Mouse (Mus musculus): ENCODE measurements around the gene Ccdc158. TPM values are rescaled to one million over a fixed set of nuclear protein-coding genes. Genes with fewer than 3 reads are reported as not detected.

Ccdc158 gene
- 0.85 and 0.90 TPM in 2 replicates for polyA plus RNA-seq (2016; fragmentation: Nextera tagmentation; extraction: Ambion mirVana)

GRCm38 (mm10) chr5:92674859-92675573 lies at the start of gene Ccdc158:
Gene Ccdc158, minus strand, starts transcription at chr5:92675271.
- WGBS, result 14% methylated on average over 55 of the region's 55 CpGs
- Histone ChIP-seq H3K36me3 (no peaks in the 10 kb centered on the region), H3K27me3 (ENCODE audit: insufficient read depth, poor library complexity, severe bottlenecking) (peaks cover 7% of the 10 kb centered on the region), H3K9me3 (no peaks in the 10 kb centered on the region), H3K4me3 (peak within 1 kb of the TSS; percentile 55), H3K4me1 (replicated peaks) (peaks cover 22% of the 10 kb centered on the region), H3K27ac (peak within 1 kb of the TSS; percentile 80)
- DNase-seq (ENCODE audit: low spot score), result peak; percentile 93

- 91% methylated on average over 8 of the region's 8 CpGs for WGBS
- no peaks in the 10 kb centered on the region for H3K9me3 ChIP-seq
- no peaks in the 10 kb centered on the region for H3K27me3 ChIP-seq (ENCODE audit: insufficient read depth, poor library complexity, severe bottlenecking)
- H3K4me3 ChIP-seq, result no peak overlapping the region
- peaks cover 4% of the 10 kb centered on the region; the same call in 1 of the 2 replicates for H3K36me3 ChIP-seq
- DNase-seq (ENCODE audit: low spot score), result no peak
- H3K4me1 ChIP-seq (replicated peaks), result no peaks in the 10 kb centered on the region
- H3K27ac ChIP-seq, result no peak overlapping the region
These were observed 46.5 kb upstream of the Ccdc158 start for GRCm38 (mm10) chr5:92721610-92722009.

- Histone ChIP-seq H3K36me3 (peaks cover 4% of the 10 kb centered on the region; the same call in 1 of the 2 replicates), H3K27me3 (ENCODE audit: insufficient read depth, poor library complexity, severe bottlenecking) (no peaks in the 10 kb centered on the region), H3K9me3 (no peaks in the 10 kb centered on the region), H3K4me3 (no peak overlapping the region), H3K27ac (no peak overlapping the region), H3K4me1 (replicated peaks) (peaks cover 7% of the 10 kb centered on the region; the same call in 1 of the 2 replicates)
- DNase-seq (ENCODE audit: low spot score), result no peak
- 78% methylated on average over 3 of the region's 3 CpGs for WGBS
These were observed 43.8 kb upstream of the Ccdc158 start for GRCm38 (mm10) chr5:92718856-92719255.

- peaks cover 7% of the 10 kb centered on the region; the same call in 1 of the 2 replicates for H3K4me1 ChIP-seq (replicated peaks)
- H3K36me3 ChIP-seq, result peaks cover 4% of the 10 kb centered on the region; the same call in 1 of the 2 replicates
- H3K9me3 ChIP-seq, result no peaks in the 10 kb centered on the region
- H3K27ac ChIP-seq, result no peak overlapping the region
- H3K27me3 ChIP-seq (ENCODE audit: insufficient read depth, poor library complexity, severe bottlenecking), result no peaks in the 10 kb centered on the region
- DNase-seq (ENCODE audit: low spot score), result no peak
- WGBS, result 70% methylated on average over 3 of the region's 3 CpGs
- H3K4me3 ChIP-seq, result no peak overlapping the region
These were observed 42.7 kb upstream of the Ccdc158 start for GRCm38 (mm10) chr5:92717666-92718360.

GRCm38 (mm10) chr5:92715890-92716289 lies 40.8 kb upstream of the Ccdc158 start:
- Histone ChIP-seq H3K4me1 (replicated peaks) (peaks cover 8% of the 10 kb centered on the region; the same call in 1 of the 2 replicates), H3K27me3 (ENCODE audit: insufficient read depth, poor library complexity, severe bottlenecking) (no peaks in the 10 kb centered on the region), H3K27ac (no peak overlapping the region), H3K4me3 (no peak overlapping the region), H3K36me3 (peaks cover 4% of the 10 kb centered on the region; the same call in 1 of the 2 replicates), H3K9me3 (no peaks in the 10 kb centered on the region)
- no peak for DNase-seq (ENCODE audit: low spot score)
- 75% methylated on average over 2 of the region's 2 CpGs for WGBS

- Histone ChIP-seq H3K36me3 (peaks cover 4% of the 10 kb centered on the region; the same call in 1 of the 2 replicates), H3K27ac (peak overlapping the region; percentile 59), H3K9me3 (no peaks in the 10 kb centered on the region), H3K4me1 (replicated peaks) (peaks cover 12% of the 10 kb centered on the region; the same call in 1 of the 2 replicates), H3K27me3 (ENCODE audit: insufficient read depth, poor library complexity, severe bottlenecking) (no peaks in the 10 kb centered on the region), H3K4me3 (no peak overlapping the region)
- 49% methylated on average over 11 of the region's 11 CpGs for WGBS
- DNase-seq (ENCODE audit: low spot score), result no peak
These were observed 40.2 kb upstream of the Ccdc158 start for GRCm38 (mm10) chr5:92715319-92715718.

GRCm38 (mm10) chr5:92714886-92715285 lies 39.8 kb upstream of the Ccdc158 start:
- no peaks in the 10 kb centered on the region for H3K9me3 ChIP-seq
- no peak overlapping the region for H3K4me3 ChIP-seq
- H3K36me3 ChIP-seq, result peaks cover 4% of the 10 kb centered on the region; the same call in 1 of the 2 replicates
- DNase-seq (ENCODE audit: low spot score), result no peak
- no peak overlapping the region; the same call in 1 of the 2 replicates for H3K27ac ChIP-seq
- H3K27me3 ChIP-seq (ENCODE audit: insufficient read depth, poor library complexity, severe bottlenecking), result no peaks in the 10 kb centered on the region
- peaks cover 13% of the 10 kb centered on the region for H3K4me1 ChIP-seq (replicated peaks)
- WGBS, result over 99% methylated on average over 2 of the region's 2 CpGs

GRCm38 (mm10) chr5:92712621-92713395 lies 37.7 kb upstream of the Ccdc158 start:
- WGBS, result 70% methylated on average over 5 of the region's 5 CpGs
- Histone ChIP-seq H3K27me3 (ENCODE audit: insufficient read depth, poor library complexity, severe bottlenecking) (no peaks in the 10 kb centered on the region), H3K27ac (no peak overlapping the region), H3K4me3 (no peak overlapping the region), H3K36me3 (0 out of 2 replicates have a peak, but pooled peaks cover under 1% of the 10 kb centered on the region), H3K4me1 (replicated peaks) (peaks cover 34% of the 10 kb centered on the region), H3K9me3 (no peaks in the 10 kb centered on the region)
- no peak for DNase-seq (ENCODE audit: low spot score)

- no peak overlapping the region for H3K4me3 ChIP-seq
- H3K4me1 ChIP-seq (replicated peaks), result peaks cover 44% of the 10 kb centered on the region
- H3K27me3 ChIP-seq (ENCODE audit: insufficient read depth, poor library complexity, severe bottlenecking), result no peaks in the 10 kb centered on the region
- no peaks in the 10 kb centered on the region for H3K9me3 ChIP-seq
- 83% methylated on average over 5 of the region's 5 CpGs for WGBS
- H3K27ac ChIP-seq, result no peak overlapping the region
- no peaks in the 10 kb centered on the region for H3K36me3 ChIP-seq
- no peak for DNase-seq (ENCODE audit: low spot score)
These were observed 36.7 kb upstream of the Ccdc158 start for GRCm38 (mm10) chr5:92711666-92712290.

GRCm38 (mm10) chr5:92710779-92711178 lies 35.7 kb upstream of the Ccdc158 start:
- Histone ChIP-seq H3K27ac (no peak overlapping the region), H3K36me3 (no peaks in the 10 kb centered on the region), H3K27me3 (ENCODE audit: insufficient read depth, poor library complexity, severe bottlenecking) (no peaks in the 10 kb centered on the region), H3K4me3 (no peak overlapping the region), H3K4me1 (replicated peaks) (peaks cover 54% of the 10 kb centered on the region), H3K9me3 (no peaks in the 10 kb centered on the region)
- DNase-seq (ENCODE audit: low spot score), result no peak
- WGBS, result 70% methylated on average over 8 of the region's 8 CpGs

GRCm38 (mm10) chr5:92707921-92708491 lies 32.9 kb upstream of the Ccdc158 start:
- DNase-seq (ENCODE audit: low spot score), result peak; percentile 56

GRCm38 (mm10) chr5:92703671-92704070 lies 28.6 kb upstream of the Ccdc158 start:
- H3K9me3 ChIP-seq, result no peaks in the 10 kb centered on the region
- peaks cover 53% of the 10 kb centered on the region for H3K4me1 ChIP-seq (replicated peaks)
- no peak overlapping the region for H3K27ac ChIP-seq
- H3K36me3 ChIP-seq, result no peaks in the 10 kb centered on the region
- WGBS, result 90% methylated on average over 8 of the region's 8 CpGs
- no peak for DNase-seq (ENCODE audit: low spot score)
- no peak overlapping the region for H3K4me3 ChIP-seq
- no peaks in the 10 kb centered on the region for H3K27me3 ChIP-seq (ENCODE audit: insufficient read depth, poor library complexity, severe bottlenecking)

More at GRCm38 (mm10) chr5:92707921-92708491, 32.9 kb upstream of the Ccdc158 start:
- peaks cover 56% of the 10 kb centered on the region for H3K4me1 ChIP-seq (replicated peaks)
- peak overlapping the region; percentile 88 for H3K27ac ChIP-seq
- 15% methylated on average over 7 of the region's 7 CpGs for WGBS
- no peaks in the 10 kb centered on the region for H3K9me3 ChIP-seq
- H3K27me3 ChIP-seq (ENCODE audit: insufficient read depth, poor library complexity, severe bottlenecking), result no peaks in the 10 kb centered on the region
- no peaks in the 10 kb centered on the region for H3K36me3 ChIP-seq
- no peak overlapping the region for H3K4me3 ChIP-seq
